Mouse (Mus musculus) neural tube, embryonic 12.5 days (tissue): ENCODE measurements around the gene Adam12. TPM values are rescaled to one million over a fixed set of nuclear protein-coding genes. Genes with fewer than 3 reads are reported as not detected.

Experiments
- ATAC-seq: fragments of 200-750 bp; cut with Nextera tagmentation; 2 replicates; pipeline ENCODE4 v1.8.0; 2017; ENCODE audit warnings: low read depth, mild to moderate bottlenecking, moderate TSS enrichment, moderate library complexity; ENCODE audit not compliant: low FRiP score
- H3K27ac ChIP-seq: fragments of 300-500 bp; sonication (generic); 2 replicates; pipeline ENCODE4 v1.5.1; 2016
- H3K27me3 ChIP-seq: fragments of 300-500 bp; sonication (generic); replicated peaks from 2 replicates; pipeline ENCODE4 v1.6.1; 2016; ENCODE audit warnings: mild to moderate bottlenecking
- H3K36me3 ChIP-seq: fragments of 300-500 bp; sonication (generic); 2 replicates; pipeline ENCODE4 v1.6.1; 2016; ENCODE audit warnings: mild to moderate bottlenecking
- H3K4me1 ChIP-seq: fragments of 300-500 bp; sonication (generic); 2 replicates; pipeline ENCODE4 v1.6.1; 2016
- H3K4me2 ChIP-seq: fragments of 300-500 bp; sonication (generic); replicated peaks from 2 replicates; pipeline ENCODE4 v1.6.1; 2016; ENCODE audit warnings: mild to moderate bottlenecking
- H3K4me3 ChIP-seq: fragments of 300-500 bp; sonication (generic); 2 replicates; pipeline ENCODE4 v1.5.1; 2016
- H3K9ac ChIP-seq: fragments of 300-500 bp; sonication (generic); 2 replicates; pipeline ENCODE4 v1.6.1; 2016; ENCODE audit warnings: mild to moderate bottlenecking
- H3K9me3 ChIP-seq: fragments of 300-500 bp; sonication (generic); 2 replicates; pipeline ENCODE4 v1.6.1; 2016; ENCODE audit warnings: mild to moderate bottlenecking
- WGBS: fragments of 180-500 bp; shearing (Covaris S2); methylation state at CpG from one replicate; pipeline ENCODE4 v1.1.7; 2016; 5-methylcytosine and 5-hydroxymethylcytosine counted together
- polyA plus RNA-seq: library from polyadenylated mRNA; unstranded; fragments of >200 nt; fragmentation: Nextera tagmentation; extraction: Ambion mirVana; gene quantifications from 2 replicates; pipeline ENCODE4 v1.2.1, GENCODE M21; 2016

Gene Adam12
- polyA plus RNA-seq: 2.1 and 3.9 TPM in 2 replicates

DNA sequence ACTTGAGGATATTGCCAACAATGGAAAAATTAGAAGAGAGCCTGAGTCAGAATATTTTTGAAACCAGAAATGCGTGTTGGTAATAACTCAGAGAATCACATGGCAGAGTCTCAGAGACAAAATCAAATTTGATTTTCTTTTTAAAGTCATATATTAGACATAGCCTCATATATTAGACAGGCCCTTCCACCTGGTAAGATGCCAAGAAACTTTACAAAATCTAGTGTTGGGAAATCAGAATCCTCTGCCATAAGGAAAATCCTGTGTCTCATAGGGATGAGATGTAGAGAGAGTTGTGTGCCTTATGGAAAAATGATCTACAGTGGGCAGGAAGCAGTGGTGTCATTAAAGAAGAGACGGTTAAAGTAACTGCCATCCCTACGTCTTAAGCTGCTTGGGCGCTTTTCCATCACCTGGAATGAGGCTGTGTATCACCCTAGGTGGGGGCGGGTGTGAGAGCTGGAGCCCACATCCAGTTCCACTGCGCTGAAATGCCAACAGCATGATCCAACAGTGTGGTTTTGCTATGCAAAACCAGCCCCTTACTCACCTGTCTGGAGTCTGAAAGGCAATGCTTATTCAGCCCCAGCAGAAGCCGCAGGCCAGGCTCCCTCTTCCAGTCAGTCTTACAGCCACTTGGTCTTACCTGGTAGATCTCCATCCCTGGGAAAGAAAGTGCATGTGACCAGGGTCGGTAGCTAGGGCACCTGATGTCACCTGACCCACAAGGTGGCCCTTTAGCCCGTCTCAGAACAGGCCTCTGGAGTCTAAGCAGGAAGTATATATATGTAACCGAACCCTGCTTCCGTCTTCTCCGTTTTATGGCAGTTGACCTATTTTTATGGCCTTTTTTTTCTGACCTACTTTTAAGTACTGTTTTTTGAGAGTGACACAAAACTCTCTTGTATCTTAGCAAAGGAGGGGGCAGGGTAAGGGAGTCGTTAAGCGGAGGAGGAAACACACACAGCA is at the start of gene Adam12:
Adam12 (minus strand) TSS at position 769 of the 969 bp plus-strand sequence.
- Histone ChIP-seq H3K27me3 (no peaks in the 10 kb centered on the region), H3K4me3 (no peak within 1 kb of the TSS), H3K36me3 (no peaks in the 10 kb centered on the region), H3K4me1 (peaks cover 12% of the 10 kb centered on the region; the same call in 1 of the 2 replicates), H3K9ac (no peak within 1 kb of the TSS), H3K9me3 (no peaks in the 10 kb centered on the region), H3K27ac (no peak within 1 kb of the TSS), H3K4me2 (no peak within 1 kb of the TSS)
- WGBS: 67% methylated on average over 14 of the region's 14 CpGs
- ATAC-seq: no peak

DNA sequence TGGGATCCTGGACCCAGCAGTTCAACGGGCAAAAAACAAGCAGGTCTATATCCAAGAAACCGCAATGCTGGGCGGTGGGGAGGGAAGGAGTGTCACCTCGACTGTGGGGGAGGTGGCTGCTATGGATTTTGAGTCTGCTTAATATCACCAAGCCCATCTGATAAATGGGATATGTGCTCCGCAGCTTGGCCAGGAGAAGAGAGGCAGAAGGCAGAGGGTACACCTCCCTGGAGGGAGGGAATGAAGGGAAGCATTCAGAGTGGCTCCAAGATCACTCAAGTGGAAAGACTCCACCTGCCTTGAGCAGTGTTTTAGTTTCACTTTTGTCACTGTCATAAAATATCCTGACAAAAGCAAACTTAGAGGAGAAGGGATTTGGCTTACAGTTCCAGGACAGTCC is 41.0 kb upstream of the Adam12 start:
- H3K4me2 ChIP-seq: no peak overlapping the region
- no peaks in the 10 kb centered on the region for H3K9me3 ChIP-seq
- no peaks in the 10 kb centered on the region for H3K36me3 ChIP-seq
- H3K4me1 ChIP-seq: no peaks in the 10 kb centered on the region
- WGBS: 80% methylated on average over 5 of the region's 5 CpGs
- no peak overlapping the region for H3K4me3 ChIP-seq
- no peaks in the 10 kb centered on the region for H3K27me3 ChIP-seq
- ATAC-seq: no peak
- no peak overlapping the region for H3K9ac ChIP-seq
- H3K27ac ChIP-seq: no peak overlapping the region

DNA sequence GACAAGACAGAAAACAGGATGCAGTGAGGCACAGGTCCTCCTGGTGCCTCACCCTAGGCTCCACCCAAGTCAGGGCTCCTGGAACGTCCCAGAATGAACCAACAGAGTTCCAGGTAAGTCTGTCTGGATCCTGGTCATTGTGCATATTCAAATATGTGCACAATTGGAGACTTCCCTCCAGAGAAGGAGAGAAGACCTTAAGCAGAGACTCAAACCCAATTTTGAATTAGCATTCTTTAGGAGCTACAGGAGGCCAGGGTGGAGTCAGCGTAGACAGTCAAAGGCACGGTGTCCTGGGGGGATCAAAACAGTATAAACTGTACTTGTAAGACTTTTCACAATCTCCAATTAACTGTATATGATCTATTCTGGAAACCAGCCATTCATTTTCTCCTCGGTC is 40.5 kb upstream of the Adam12 start:
- 78% methylated on average over 4 of the region's 4 CpGs for WGBS
- no peaks in the 10 kb centered on the region for H3K4me1 ChIP-seq
- H3K9me3 ChIP-seq: no peaks in the 10 kb centered on the region
- no peak overlapping the region for H3K4me2 ChIP-seq
- H3K27me3 ChIP-seq: no peaks in the 10 kb centered on the region
- no peak overlapping the region for H3K9ac ChIP-seq
- no peak overlapping the region for H3K4me3 ChIP-seq
- H3K36me3 ChIP-seq: no peaks in the 10 kb centered on the region
- no peak overlapping the region for H3K27ac ChIP-seq
- no peak for ATAC-seq

DNA sequence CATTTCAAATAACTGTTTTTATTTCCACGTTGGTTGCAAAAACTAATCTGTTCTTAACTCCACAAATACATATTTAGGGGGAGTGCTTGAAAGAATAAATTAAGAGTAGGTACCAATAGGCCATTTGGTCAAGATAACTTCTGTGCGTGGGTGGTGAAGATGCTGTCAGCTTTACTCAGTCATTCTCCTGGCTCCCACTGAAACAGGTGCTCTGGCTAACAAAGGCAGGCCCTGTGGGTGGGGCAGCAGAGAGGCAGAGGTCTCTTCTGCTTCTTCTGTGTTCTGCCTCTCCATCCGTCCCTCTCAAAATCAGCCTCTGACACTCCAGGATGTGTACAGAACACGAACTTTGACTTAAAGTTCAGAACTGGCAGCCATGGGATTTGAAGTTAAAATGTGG is 33.8 kb upstream of the Adam12 start:
- Histone ChIP-seq H3K9ac (no peak overlapping the region), H3K4me1 (no peaks in the 10 kb centered on the region), H3K4me3 (no peak overlapping the region), H3K4me2 (no peak overlapping the region), H3K27me3 (no peaks in the 10 kb centered on the region), H3K9me3 (no peaks in the 10 kb centered on the region), H3K36me3 (no peaks in the 10 kb centered on the region), H3K27ac (no peak overlapping the region)
- ATAC-seq: no peak
- 79% methylated on average over 4 of the region's 4 CpGs for WGBS

DNA sequence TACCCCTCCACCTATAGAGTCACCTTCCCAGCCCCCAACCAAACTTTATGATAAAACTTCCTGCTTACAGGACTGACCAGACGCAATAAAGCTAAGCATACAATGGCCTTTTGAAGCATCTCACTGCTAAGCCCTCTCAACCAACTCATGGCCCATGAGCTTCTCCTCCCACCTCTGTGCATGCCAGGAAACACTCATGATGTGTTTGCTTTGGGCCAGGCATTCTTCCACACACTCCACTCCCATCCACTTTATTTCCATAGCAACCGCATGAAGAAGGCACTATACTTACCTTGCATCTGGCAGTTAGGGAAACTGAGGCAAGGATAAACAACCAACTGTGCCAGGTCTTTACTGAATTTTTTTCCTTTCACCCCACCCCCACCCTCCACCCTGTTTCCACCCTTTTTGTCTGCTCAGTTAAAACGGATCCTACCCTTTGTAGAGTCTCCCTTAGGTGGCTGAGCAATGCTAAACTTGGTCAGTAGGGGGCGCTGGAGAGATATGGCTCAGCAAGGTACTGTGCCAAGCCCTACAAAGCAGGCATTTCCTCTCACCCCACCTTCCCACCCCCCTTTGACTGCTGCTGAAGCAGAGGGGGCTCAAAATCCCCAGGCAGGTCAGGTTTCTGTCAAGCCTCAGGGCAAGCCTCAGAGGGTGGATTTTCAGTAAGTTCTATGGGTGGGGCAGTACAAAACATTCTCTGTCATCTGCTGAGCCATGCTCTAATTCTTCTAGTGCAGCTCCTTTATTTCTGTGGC is 31.4 kb upstream of the Adam12 start:
- H3K4me2 ChIP-seq: no peak overlapping the region
- H3K27ac ChIP-seq: no peak overlapping the region
- H3K36me3 ChIP-seq: no peaks in the 10 kb centered on the region
- no peak overlapping the region for H3K9ac ChIP-seq
- no peaks in the 10 kb centered on the region for H3K4me1 ChIP-seq
- WGBS: 40% methylated on average over 4 of the region's 4 CpGs
- ATAC-seq: peak; percentile 58; the same call in 1 of the 2 replicates
- H3K9me3 ChIP-seq: no peaks in the 10 kb centered on the region
- H3K4me3 ChIP-seq: no peak overlapping the region
- H3K27me3 ChIP-seq: no peaks in the 10 kb centered on the region

DNA sequence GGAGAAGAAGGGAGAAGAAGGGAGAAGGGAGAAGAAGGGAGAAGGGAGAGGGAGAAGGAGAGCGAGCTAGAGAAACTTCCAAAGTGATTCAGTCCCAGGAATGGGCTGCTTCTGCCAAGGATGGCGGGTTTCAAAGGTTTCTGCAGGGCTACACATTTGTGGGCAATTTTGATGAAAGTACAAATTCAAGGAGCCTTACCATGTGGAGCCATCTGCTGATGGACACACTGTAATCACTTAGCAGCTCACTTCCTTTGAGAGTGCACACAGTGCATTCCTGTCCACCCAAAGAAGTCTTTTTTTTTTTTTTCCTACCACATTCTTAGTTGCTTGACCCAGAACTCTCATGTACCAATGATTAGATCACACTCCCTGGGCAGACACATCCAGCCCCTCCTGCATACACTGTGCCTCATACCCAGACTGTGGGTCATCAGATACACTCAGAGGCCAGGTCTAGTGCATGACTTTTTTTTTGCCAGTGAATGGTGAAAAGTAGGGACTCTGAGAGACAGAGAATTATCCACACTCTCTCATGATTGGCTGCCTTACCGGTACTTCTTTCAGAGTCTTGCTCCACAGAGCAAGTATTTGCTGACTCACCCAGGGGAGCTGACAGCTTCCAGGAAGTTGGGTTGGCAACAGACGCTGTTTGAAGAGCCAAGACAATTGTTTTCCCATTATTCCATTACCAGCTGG is 29.2 kb upstream of the Adam12 start:
- 66% methylated on average over 4 of the region's 4 CpGs for WGBS

DNA sequence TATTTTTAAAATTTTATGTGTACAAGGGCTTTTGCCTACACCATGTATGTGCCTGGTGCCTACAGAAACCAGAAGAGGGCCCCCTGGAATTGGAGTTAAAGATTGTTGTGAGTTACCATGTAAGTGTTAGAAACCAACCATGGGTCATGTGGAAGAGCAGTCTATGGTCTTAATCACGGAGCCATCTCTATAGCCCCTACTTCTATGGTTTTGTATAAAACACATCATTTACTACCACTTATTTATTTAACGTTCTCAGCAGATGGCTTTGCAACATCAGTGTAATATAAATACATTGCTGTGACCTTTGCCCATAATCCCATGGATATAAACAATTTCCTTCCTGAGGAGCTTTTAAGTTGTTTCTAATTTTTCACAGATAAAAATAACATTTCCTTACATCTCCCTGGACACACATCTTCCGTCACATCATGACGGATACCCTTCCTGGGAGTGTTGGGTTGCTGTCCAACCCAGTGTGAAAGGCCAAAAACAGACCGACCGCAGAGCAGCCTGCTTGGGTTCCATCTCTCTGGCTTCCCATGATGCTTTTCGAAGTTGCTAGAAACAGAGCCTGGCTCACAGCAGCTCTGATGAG is 18.4 kb upstream of the Adam12 start:
- no peak for ATAC-seq
- H3K9ac ChIP-seq: no peak overlapping the region
- 84% methylated on average over 7 of the region's 7 CpGs for WGBS
- H3K36me3 ChIP-seq: no peaks in the 10 kb centered on the region
- H3K4me1 ChIP-seq: no peaks in the 10 kb centered on the region; the same call in 1 of the 2 replicates
- H3K4me2 ChIP-seq: no peak overlapping the region
- H3K9me3 ChIP-seq: no peaks in the 10 kb centered on the region
- H3K27ac ChIP-seq: no peak overlapping the region
- no peak overlapping the region for H3K4me3 ChIP-seq
- H3K27me3 ChIP-seq: no peaks in the 10 kb centered on the region

More for the DNA sequence above, 29.2 kb upstream of the Adam12 start:
- H3K4me1 ChIP-seq: no peaks in the 10 kb centered on the region
- no peak overlapping the region for H3K27ac ChIP-seq
- no peaks in the 10 kb centered on the region for H3K27me3 ChIP-seq
- H3K9me3 ChIP-seq: no peaks in the 10 kb centered on the region
- H3K4me2 ChIP-seq: no peak overlapping the region
- no peaks in the 10 kb centered on the region for H3K36me3 ChIP-seq
- H3K4me3 ChIP-seq: no peak overlapping the region
- no peak for ATAC-seq
- no peak overlapping the region for H3K9ac ChIP-seq

DNA sequence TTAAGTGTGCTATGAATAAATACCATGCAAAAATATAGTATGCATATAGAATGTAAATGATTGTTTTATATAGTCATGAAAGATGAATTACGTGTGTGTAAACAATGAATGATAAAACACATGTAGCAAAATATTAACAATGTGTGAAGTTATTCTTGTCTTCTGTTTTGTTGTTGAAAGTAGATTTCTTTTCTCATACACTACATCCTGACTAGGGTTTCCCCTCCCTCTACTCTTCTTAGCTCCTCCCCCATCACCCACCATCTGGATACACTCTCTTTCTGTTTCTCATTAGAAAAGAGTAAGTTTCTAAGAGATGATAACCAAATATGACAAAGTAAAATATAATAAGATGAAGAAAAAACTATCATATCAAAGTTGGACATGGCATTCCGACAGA is 16.1 kb upstream of the Adam12 start:
- no peaks in the 10 kb centered on the region for H3K27me3 ChIP-seq
- WGBS: 90% methylated on average over 2 of the region's 2 CpGs
- no peaks in the 10 kb centered on the region; the same call in 1 of the 2 replicates for H3K4me1 ChIP-seq
- no peak overlapping the region for H3K4me3 ChIP-seq
- H3K9me3 ChIP-seq: no peaks in the 10 kb centered on the region
- no peaks in the 10 kb centered on the region for H3K36me3 ChIP-seq
- H3K4me2 ChIP-seq: no peak overlapping the region
- ATAC-seq: no peak
- no peak overlapping the region for H3K27ac ChIP-seq
- no peak overlapping the region for H3K9ac ChIP-seq

DNA sequence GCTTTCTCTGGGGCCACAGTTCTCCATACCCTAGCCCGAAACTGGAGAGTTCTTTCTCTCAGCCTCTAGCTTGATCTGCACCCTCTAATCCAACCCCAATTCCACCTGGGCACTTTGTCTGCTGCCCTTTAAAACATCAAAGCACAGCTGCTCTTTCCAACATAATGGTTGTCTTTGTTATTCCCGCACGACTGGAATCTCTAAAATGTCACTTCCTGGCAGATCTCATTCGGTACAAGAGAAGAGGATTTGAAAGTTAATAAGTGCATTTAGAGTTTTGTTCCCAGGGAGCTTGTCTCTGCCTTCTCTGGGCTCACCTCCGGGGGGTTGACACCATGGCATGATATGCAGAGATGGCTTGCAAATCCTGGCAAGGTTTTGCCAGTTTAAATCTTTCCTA is 14.7 kb upstream of the Adam12 start:
- 33% methylated on average over 5 of the region's 5 CpGs for WGBS
- no peak for ATAC-seq
- Histone ChIP-seq H3K4me3 (no peak overlapping the region), H3K4me2 (no peak overlapping the region), H3K27ac (no peak overlapping the region), H3K4me1 (no peaks in the 10 kb centered on the region; the same call in 1 of the 2 replicates), H3K9ac (no peak overlapping the region), H3K36me3 (no peaks in the 10 kb centered on the region), H3K9me3 (no peaks in the 10 kb centered on the region), H3K27me3 (no peaks in the 10 kb centered on the region)

DNA sequence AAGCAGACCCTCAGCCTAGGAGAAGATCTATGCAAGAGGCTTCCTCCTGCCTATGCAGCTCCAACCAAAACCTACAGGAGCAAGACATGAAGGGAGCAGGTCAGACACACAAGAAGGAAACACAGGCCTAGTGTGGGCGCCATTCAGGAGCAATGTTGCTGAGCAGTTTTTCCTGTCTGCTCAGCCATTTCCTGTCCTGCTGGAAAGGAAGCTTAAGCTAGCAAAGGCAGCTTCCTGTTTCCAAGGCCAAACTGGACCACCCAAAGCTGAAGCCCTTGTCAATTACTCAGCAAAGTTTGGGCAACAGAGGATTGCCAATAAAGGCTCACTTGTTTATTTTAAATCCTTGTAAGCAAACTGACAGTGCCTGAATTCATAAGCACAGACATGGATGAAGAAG is 10.8 kb upstream of the Adam12 start:
- ATAC-seq: no peak
- Histone ChIP-seq H3K4me1 (no peaks in the 10 kb centered on the region; the same call in 1 of the 2 replicates), H3K36me3 (no peaks in the 10 kb centered on the region), H3K4me3 (no peak overlapping the region), H3K9me3 (no peaks in the 10 kb centered on the region), H3K27me3 (no peaks in the 10 kb centered on the region), H3K4me2 (no peak overlapping the region), H3K9ac (no peak overlapping the region), H3K27ac (no peak overlapping the region)
- 89% methylated on average over 1 of the region's 1 CpGs for WGBS

DNA sequence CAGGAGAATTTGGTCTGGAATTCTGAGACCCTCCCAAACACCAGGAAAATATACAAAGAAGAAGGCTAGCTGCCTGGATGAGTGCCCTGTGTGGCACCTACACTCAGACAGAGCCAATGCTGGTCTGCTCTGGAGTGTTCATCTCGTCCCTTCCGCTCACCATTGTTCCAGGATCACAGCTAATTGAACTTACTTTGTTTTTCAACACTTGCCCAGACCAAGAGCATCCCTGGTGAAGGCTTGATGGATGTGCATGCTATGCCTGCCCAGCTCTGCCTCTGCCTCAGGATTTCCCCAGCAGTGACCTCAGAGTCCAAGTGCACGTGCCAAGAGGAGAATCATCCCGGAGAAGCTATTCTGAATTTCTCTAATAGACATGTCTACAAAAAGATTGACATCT is 9.3 kb upstream of the Adam12 start:
- H3K36me3 ChIP-seq: no peaks in the 10 kb centered on the region
- no peak overlapping the region for H3K27ac ChIP-seq
- no peak overlapping the region for H3K9ac ChIP-seq
- no peaks in the 10 kb centered on the region; the same call in 1 of the 2 replicates for H3K4me1 ChIP-seq
- no peaks in the 10 kb centered on the region for H3K9me3 ChIP-seq
- 79% methylated on average over 4 of the region's 4 CpGs for WGBS
- no peak for ATAC-seq
- H3K4me3 ChIP-seq: no peak overlapping the region
- no peak overlapping the region for H3K4me2 ChIP-seq
- H3K27me3 ChIP-seq: no peaks in the 10 kb centered on the region
